In genomic region chr7:81336432-81336786, GRCm38 (mm10) we compare ENCODE assay signal across 8 mouse cellular contexts. TPM values are rescaled to one million over a fixed set of nuclear protein-coding genes. Genes with fewer than 3 reads are reported as not detected.
DNase-seq lines count a peak whose midpoint lies in the region; ATAC-seq and TF ChIP-seq lines count a peak whose summit lies in the region.

No protein-coding gene starts in this region.

- no peaks in the 10 kb centered on the region for H3K27me3 ChIP-seq in hindbrain, embryonic 10.5 days (ENCODE audit: insufficient read depth, poor library complexity, severe bottlenecking)
- H3K27me3 ChIP-seq in liver, embryonic 14.5 days (ENCODE audit: control insufficient read depth, insufficient read depth, low read length): no peaks in the 10 kb centered on the region

- H3K9me3 ChIP-seq in hindbrain, embryonic 10.5 days: no peaks in the 10 kb centered on the region
- H3K9me3 ChIP-seq in liver, embryonic 14.5 days (ENCODE audit: control insufficient read depth, low read length): no peaks in the 10 kb centered on the region

- peak; percentile 43 to 46 for DNase-seq in left cerebral cortex, adult 18-20 months (ENCODE audit: low spot score in 2 of 2)
- DNase-seq in left cerebral cortex, adult 9 months (ENCODE audit: low spot score in 2 of 2): no peak
- DNase-seq in NIH3T3 (ENCODE audit: low read depth): peak; percentile 81
- peak; percentile 66 for DNase-seq in embryo, embryonic 9.5 days (ENCODE audit: extremely low spot score)
- DNase-seq in hindbrain, embryonic 10.5 days (ENCODE audit: low spot score): peak; percentile 70
- DNase-seq in liver, embryonic 14.5 days (ENCODE audit: low read depth in 3 of 3, low spot score in 3 of 3): no peak
- DNase-seq in retina, postnatal 7 days (ENCODE audit: low read depth, low spot score): peak; percentile 66
- no peak for DNase-seq in layer of hippocampus, adult 9-11 months

- no peak for ATAC-seq in liver, embryonic 14.5 days (ENCODE audit: insufficient read depth)

- peaks cover 17% of the 10 kb centered on the region for H3K4me1 ChIP-seq in hindbrain, embryonic 10.5 days (replicated peaks)
- H3K4me1 ChIP-seq in liver, embryonic 14.5 days (replicated peaks; ENCODE audit: control insufficient read depth in 2 of 2, insufficient read depth in 2 of 2, low read length in 1 of 2): no peaks in the 10 kb centered on the region

- TF ChIP-seq CTCF in liver, embryonic 14.5 days (IDR thresholded peaks at IDR 0.05; ENCODE audit: low read depth): peak; percentile 64

- H3K4me3 ChIP-seq in hindbrain, embryonic 10.5 days: peak overlapping the region; percentile 36
- H3K4me3 ChIP-seq in liver, embryonic 14.5 days (ENCODE audit: insufficient read depth in 1 of 2, low read depth in 2 of 2, low read length in 2 of 2): no peak overlapping the region

- no peak for TF ChIP-seq EP300 in liver, embryonic 14.5 days (IDR thresholded peaks at IDR 0.05; ENCODE audit: low read depth)

- H3K9ac ChIP-seq in liver, embryonic 14.5 days (replicated peaks): no peak overlapping the region

- H3K4me2 ChIP-seq in liver, embryonic 14.5 days (ENCODE audit: low read depth): no peak overlapping the region

- WGBS in hindbrain, embryonic 10.5 days: 31% methylated on average over 8 of the region's 8 CpGs
- 42% methylated on average over 8 of the region's 8 CpGs for WGBS in liver, embryonic 14.5 days (ENCODE audit: insufficient replicate concordance)

- peaks cover 80% of the 10 kb centered on the region for H3K36me3 ChIP-seq in hindbrain, embryonic 10.5 days
- peaks cover 14% of the 10 kb centered on the region for H3K36me3 ChIP-seq in liver, embryonic 14.5 days (replicated peaks; ENCODE audit: control insufficient read depth, insufficient read depth, low read depth)

- peak overlapping the region; percentile 88 for H3K27ac ChIP-seq in hindbrain, embryonic 10.5 days
- H3K27ac ChIP-seq in liver, embryonic 14.5 days: no peak overlapping the region

RNA-seq across cellular contexts. Expression of gene Rps17, which starts 8.6 kb away (rescaled TPM):
- 100 to 1,000 TPM; 537 to 543 TPM for total RNA-seq in left cerebral cortex, adult 18-20 months (2021)
- 1,093 and 1,176 TPM in 2 replicates for polyA plus RNA-seq in hindbrain, embryonic 10.5 days (2016; fragmentation: Nextera tagmentation; extraction: Ambion mirVana)
- polyA plus RNA-seq in liver, embryonic 14.5 days (2012; rRNA removed): 1,003 and 1,514 TPM in 2 replicates
- 828 and 838 TPM in 2 replicates for polyA plus RNA-seq in liver, embryonic 14.5 days (2014; fragmentation: Nextera tagmentation; extraction: Ambion mirVana)

Comparison
In these comparisons a context has a peak if more than half of its experiments do, and no peak if none do; other contexts are left out.
1. DNase-seq: peak in left cerebral cortex, adult 18-20 months (2 of 2), NIH3T3 (single experiment), embryo, embryonic 9.5 days (single experiment), hindbrain, embryonic 10.5 days (single experiment) and retina, postnatal 7 days (single experiment); none in left cerebral cortex, adult 9 months (0 of 2), liver, embryonic 14.5 days (0 of 3) and layer of hippocampus, adult 9-11 months (single experiment).